Comparison of ENCODE assay signal across 8 mouse cellular contexts in the genomic region with DNA sequence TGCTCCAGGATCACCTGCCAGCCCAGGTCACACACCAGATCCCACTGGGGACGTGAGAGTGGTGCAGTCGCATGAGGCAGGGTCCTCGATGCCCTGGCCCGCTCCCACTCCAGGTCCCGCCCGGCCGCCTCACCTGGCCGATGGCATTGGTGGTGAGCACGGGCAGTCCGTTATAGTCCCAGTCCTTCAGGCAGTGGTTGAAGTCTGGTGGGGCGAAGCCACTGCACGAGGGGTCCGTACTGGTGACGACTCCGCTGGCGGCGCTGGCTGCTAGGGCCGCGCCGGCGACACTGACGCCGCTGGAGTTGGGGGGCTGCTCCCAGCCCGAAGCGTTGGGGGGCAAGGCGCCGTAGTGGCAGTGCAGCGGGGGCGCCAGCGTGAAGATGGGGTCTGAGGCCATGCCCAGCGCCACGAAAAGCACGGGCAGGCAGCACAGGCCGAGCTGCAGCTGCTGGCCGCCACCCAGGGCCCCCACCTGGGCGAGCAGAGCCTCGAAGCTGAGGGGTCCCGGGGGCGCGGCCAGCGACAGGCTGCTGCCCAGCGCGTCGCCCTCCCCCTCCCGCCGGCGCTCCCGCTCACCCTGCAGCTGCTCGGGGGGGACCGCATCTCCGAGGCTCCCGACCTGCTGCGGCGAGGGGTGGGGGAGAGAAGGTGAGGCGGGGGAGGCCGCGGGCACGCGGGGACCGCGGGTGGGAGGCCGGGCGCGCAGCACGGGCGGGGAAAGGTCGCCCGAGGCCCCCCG. TPM values are rescaled to one million over a fixed set of nuclear protein-coding genes. Genes with fewer than 3 reads are reported as not detected.
DNase-seq lines count a peak whose midpoint lies in the region; ATAC-seq and TF ChIP-seq lines count a peak whose summit lies in the region.

No protein-coding gene starts in this region.

- H3K4me3 ChIP-seq in embryonic facial prominence, embryonic 14.5 days (ENCODE audit: low read depth, low read length): peak overlapping the region; percentile 79
- H3K4me3 ChIP-seq in limb, embryonic 10.5 days: peak overlapping the region; percentile 95
- H3K4me3 ChIP-seq in olfactory bulb, adult 2 months (ENCODE audit: insufficient read depth, low read depth, low read length): peak overlapping the region; percentile 76

- peak; percentile 39 to 67 for DNase-seq in kidney, postnatal 4 days
- no peak for DNase-seq in kidney, adult 18-20 months
- peak; percentile 38 to 48 for DNase-seq in cerebellum, adult 18-20 months
- DNase-seq in embryonic facial prominence, embryonic 14.5 days (ENCODE audit: low spot score): peak; percentile 39
- DNase-seq in limb, embryonic 10.5 days (ENCODE audit: low spot score): peak; percentile 63
- no peak for DNase-seq in Muller cell, postnatal 12 days (ENCODE audit: inconsistent ontology term)
- DNase-seq in left cerebral cortex, adult 9 months (ENCODE audit: low spot score in 2 of 2): no peak

- peak overlapping the region; percentile 89 for H3K9ac ChIP-seq in embryonic facial prominence, embryonic 14.5 days (ENCODE audit: low read depth, low read length)

- no peak for TF ChIP-seq CTCF in olfactory bulb, adult 2 months (IDR thresholded peaks at IDR 0.05; ENCODE audit: insufficient read depth, low read depth, low read length)

- peak overlapping the region; percentile 96 for H3K4me2 ChIP-seq in embryonic facial prominence, embryonic 14.5 days (ENCODE audit: low read depth, low read length)

- peak overlapping the region; percentile 82 for H3K27ac ChIP-seq in embryonic facial prominence, embryonic 14.5 days (replicated peaks; ENCODE audit: low read depth, low read length)
- H3K27ac ChIP-seq in limb, embryonic 10.5 days: peak overlapping the region; percentile 95
- peak overlapping the region; percentile 97 for H3K27ac ChIP-seq in olfactory bulb, adult 2 months (ENCODE audit: insufficient read depth, low read depth, low read length)

- ATAC-seq in embryonic facial prominence, embryonic 14.5 days (ENCODE audit: low read depth): peak; percentile 41

- H3K9me3 ChIP-seq in embryonic facial prominence, embryonic 14.5 days (ENCODE audit: control insufficient read depth, low read length): no peaks in the 10 kb centered on the region
- H3K9me3 ChIP-seq in limb, embryonic 10.5 days (replicated peaks): no peaks in the 10 kb centered on the region

- no peaks in the 10 kb centered on the region for H3K27me3 ChIP-seq in embryonic facial prominence, embryonic 14.5 days (replicated peaks; ENCODE audit: control insufficient read depth, insufficient read depth, low read length)
- H3K27me3 ChIP-seq in limb, embryonic 10.5 days (ENCODE audit: low read depth, poor library complexity, severe bottlenecking): 0 out of 2 replicates have a peak, but pooled peaks cover 5% of the 10 kb centered on the region

- TF ChIP-seq POLR2A in olfactory bulb, adult 2 months (IDR thresholded peaks at IDR 0.05; ENCODE audit: insufficient read depth, low read depth, low read length): no peak

- H3K36me3 ChIP-seq in embryonic facial prominence, embryonic 14.5 days (ENCODE audit: control insufficient read depth, insufficient read depth, low read length): peaks cover 67% of the 10 kb centered on the region
- peaks cover 61% of the 10 kb centered on the region for H3K36me3 ChIP-seq in limb, embryonic 10.5 days

- 3% methylated on average over 33 of the region's 69 CpGs for WGBS in embryonic facial prominence, embryonic 14.5 days
- WGBS in limb, embryonic 10.5 days: 3% methylated on average over 67 of the region's 69 CpGs
- 3% methylated on average over 59 of the region's 69 CpGs for WGBS in olfactory bulb, adult 2 months

- peaks cover 9% of the 10 kb centered on the region for H3K4me1 ChIP-seq in embryonic facial prominence, embryonic 14.5 days (ENCODE audit: control insufficient read depth, insufficient read depth, low read length)
- peaks cover 26% of the 10 kb centered on the region for H3K4me1 ChIP-seq in limb, embryonic 10.5 days
- peaks cover 31% of the 10 kb centered on the region for H3K4me1 ChIP-seq in olfactory bulb, adult 2 months (ENCODE audit: control insufficient read depth, insufficient read depth, low read length)

RNA-seq across cellular contexts. Expression of gene Slc22a17, which starts 0.7 kb away (rescaled TPM):
- polyA plus RNA-seq in embryonic facial prominence, embryonic 14.5 days (2014; fragmentation: Nextera tagmentation; extraction: Ambion mirVana): 42.4 and 56.0 TPM in 2 replicates
- 31.2 and 52.7 TPM in 2 replicates for polyA plus RNA-seq in limb, embryonic 10.5 days (2016; fragmentation: Nextera tagmentation; extraction: Ambion mirVana)
- polyA plus RNA-seq in olfactory bulb, adult 2 months (2012; ENCODE audit: insufficient read depth, insufficient read length, low replicate concordance, missing spikeins): 220 TPM in 1 of 2 replicates, not detected in the other

RNA-seq across cellular contexts. Expression of gene Efs, which starts 13.6 kb away (rescaled TPM):
- polyA plus RNA-seq in embryonic facial prominence, embryonic 14.5 days (2014; fragmentation: Nextera tagmentation; extraction: Ambion mirVana): 52.2 and 59.1 TPM in 2 replicates
- 40.2 and 53.4 TPM in 2 replicates for polyA plus RNA-seq in limb, embryonic 10.5 days (2016; fragmentation: Nextera tagmentation; extraction: Ambion mirVana)
- not detected in 2 replicates for polyA plus RNA-seq in olfactory bulb, adult 2 months (2012; ENCODE audit: insufficient read depth, insufficient read length, low replicate concordance, missing spikeins)

RNA-seq across cellular contexts. Expression of gene Pabpn1, which starts 20.0 kb away (rescaled TPM):
- polyA plus RNA-seq in embryonic facial prominence, embryonic 14.5 days (2014; fragmentation: Nextera tagmentation; extraction: Ambion mirVana): 110 and 118 TPM in 2 replicates
- polyA plus RNA-seq in limb, embryonic 10.5 days (2016; fragmentation: Nextera tagmentation; extraction: Ambion mirVana): 173 and 178 TPM in 2 replicates
- not detected in 2 replicates for polyA plus RNA-seq in olfactory bulb, adult 2 months (2012; ENCODE audit: insufficient read depth, insufficient read length, low replicate concordance, missing spikeins)

RNA-seq across cellular contexts. Expression of gene Il25, which starts 20.2 kb away (rescaled TPM):
- 0.49 and 0.59 TPM in 2 replicates for polyA plus RNA-seq in embryonic facial prominence, embryonic 14.5 days (2014; fragmentation: Nextera tagmentation; extraction: Ambion mirVana)
- 0.14 TPM in 1 of 2 replicates, not detected in the other for polyA plus RNA-seq in limb, embryonic 10.5 days (2016; fragmentation: Nextera tagmentation; extraction: Ambion mirVana)
- polyA plus RNA-seq in olfactory bulb, adult 2 months (2012; ENCODE audit: insufficient read depth, insufficient read length, low replicate concordance, missing spikeins): not detected in 2 replicates

RNA-seq across cellular contexts. Expression of gene Cmtm5, which starts 23.8 kb away (rescaled TPM):
- 13.7 and 14.8 TPM in 2 replicates for polyA plus RNA-seq in embryonic facial prominence, embryonic 14.5 days (2014; fragmentation: Nextera tagmentation; extraction: Ambion mirVana)
- polyA plus RNA-seq in limb, embryonic 10.5 days (2016; fragmentation: Nextera tagmentation; extraction: Ambion mirVana): 0.38 and 1.2 TPM in 2 replicates
- not detected in 2 replicates for polyA plus RNA-seq in olfactory bulb, adult 2 months (2012; ENCODE audit: insufficient read depth, insufficient read length, low replicate concordance, missing spikeins)

Comparison
In these comparisons a context has a peak if more than half of its experiments do, and no peak if none do; other contexts are left out.
1. DNase-seq: peak in kidney, postnatal 4 days (2 of 2), cerebellum, adult 18-20 months (2 of 2), embryonic facial prominence, embryonic 14.5 days (single experiment) and limb, embryonic 10.5 days (single experiment); none in kidney, adult 18-20 months (single experiment), Muller cell, postnatal 12 days (single experiment) and left cerebral cortex, adult 9 months (0 of 2).
2. RNA of gene Efs, which starts 13.6 kb away (polyA plus RNA-seq): 40.2 to 53.4 TPM in limb, embryonic 10.5 days and 52.2 to 59.1 TPM in embryonic facial prominence, embryonic 14.5 days; not detected in olfactory bulb, adult 2 months; every median in the first group is over 10 times any median in the second.
3. Peak in every context shown above with its lines, with median percentiles within 50 percentile points of each other: H3K27ac ChIP-seq and H3K4me3 ChIP-seq.